In genomic region chr17:29330221-29330620, GRCm38 (mm10) we compare ENCODE assay signal across 10 mouse cellular contexts. TPM values are rescaled to one million over a fixed set of nuclear protein-coding genes. Genes with fewer than 3 reads are reported as not detected.
DNase-seq lines count a peak whose midpoint lies in the region; ATAC-seq lines count a peak whose summit lies in the region.
"Had no signal": no experiment of that assay in that cellular context is flagged by ENCODE, and none has a peak within 500 bp of the region (broad histone marks: within the 10 kb centered on the region; RNA-seq: fewer than 3 reads in every experiment).

No protein-coding gene starts in this region.

- H3K27me3 ChIP-seq in hindbrain, embryonic 13.5 days, result 0 out of 2 replicates have a peak, but pooled peaks cover 10% of the 10 kb centered on the region
- H3K27me3 ChIP-seq in hindbrain, embryonic 10.5 days (ENCODE audit: insufficient read depth, poor library complexity, severe bottlenecking), result peaks cover 36% of the 10 kb centered on the region

- H3K36me3 ChIP-seq in hindbrain, embryonic 13.5 days, result peaks cover 49% of the 10 kb centered on the region
- peaks cover 59% of the 10 kb centered on the region for H3K36me3 ChIP-seq in hindbrain, embryonic 10.5 days

- H3K9ac ChIP-seq in hindbrain, embryonic 13.5 days, result no peak overlapping the region
- H3K9ac ChIP-seq: liver, embryonic 13.5 days had no signal

- WGBS in hindbrain, embryonic 13.5 days, result 84% methylated on average over 3 of the region's 3 CpGs
- WGBS in hindbrain, embryonic 10.5 days, result 84% methylated on average over 3 of the region's 3 CpGs

- H3K4me1 ChIP-seq in hindbrain, embryonic 13.5 days (replicated peaks), result peaks cover 48% of the 10 kb centered on the region
- peaks cover 37% of the 10 kb centered on the region for H3K4me1 ChIP-seq in hindbrain, embryonic 10.5 days (replicated peaks)

- no peaks in the 10 kb centered on the region for H3K9me3 ChIP-seq in hindbrain, embryonic 13.5 days
- H3K9me3 ChIP-seq in hindbrain, embryonic 10.5 days, result no peaks in the 10 kb centered on the region
- H3K9me3 ChIP-seq: liver, embryonic 13.5 days had no signal

- DNase-seq in cerebellum, adult 9-11 months, result peak; percentile 32
- DNase-seq in cerebellum, adult 11-12 months, result no peak
- no peak for DNase-seq in hindbrain, embryonic 10.5 days (ENCODE audit: low spot score)
- peak; percentile 12 for DNase-seq in urinary bladder, adult 2 months (ENCODE audit: low spot score)
- DNase-seq in urinary bladder, postnatal 36 days (ENCODE audit: low spot score in 2 of 2), result no peak
- DNase-seq in right cerebral cortex, adult 2 months (ENCODE audit: low spot score in 2 of 2), result no peak
- DNase-seq in adrenal gland, postnatal 4 days (ENCODE audit: low spot score in 2 of 2), result no peak
- DNase-seq: liver, embryonic 13.5 days; lung, postnatal 36 days had no signal

- H3K27ac ChIP-seq in hindbrain, embryonic 13.5 days, result peak overlapping the region; percentile 76
- no peak overlapping the region for H3K27ac ChIP-seq in hindbrain, embryonic 10.5 days
- H3K27ac ChIP-seq: liver, embryonic 13.5 days had no signal

- no peak overlapping the region for H3K4me2 ChIP-seq in hindbrain, embryonic 13.5 days
- H3K4me2 ChIP-seq: liver, embryonic 13.5 days had no signal

- no peak overlapping the region for H3K4me3 ChIP-seq in hindbrain, embryonic 13.5 days
- no peak overlapping the region for H3K4me3 ChIP-seq in hindbrain, embryonic 10.5 days
- H3K4me3 ChIP-seq: liver, embryonic 13.5 days had no signal

- no peak for ATAC-seq in hindbrain, embryonic 13.5 days (ENCODE audit: low FRiP score)

RNA-seq across cellular contexts. Expression of gene Pi16, which starts 12.7 kb away (rescaled TPM):
- 1.3 and 2.0 TPM in 2 replicates for polyA plus RNA-seq in hindbrain, embryonic 13.5 days (2015; fragmentation: Nextera tagmentation; extraction: Ambion mirVana)
- polyA plus RNA-seq in hindbrain, embryonic 10.5 days (2016; fragmentation: Nextera tagmentation; extraction: Ambion mirVana), result 0.71 and 1.1 TPM in 2 replicates
- polyA plus RNA-seq in urinary bladder, adult 2 months (2012; rRNA removed), result 405 and 508 TPM in 2 replicates
- 10 to 100 TPM; 11.3 to 13.3 TPM for total RNA-seq in adrenal gland, postnatal 4 days (2021)

RNA-seq across cellular contexts. Expression of gene Mtch1, which starts 17.5 kb away (rescaled TPM):
- polyA plus RNA-seq in hindbrain, embryonic 13.5 days (2015; fragmentation: Nextera tagmentation; extraction: Ambion mirVana), result 423 TPM in 2 replicates
- 338 and 391 TPM in 2 replicates for polyA plus RNA-seq in hindbrain, embryonic 10.5 days (2016; fragmentation: Nextera tagmentation; extraction: Ambion mirVana)
- polyA plus RNA-seq in urinary bladder, adult 2 months (2012; rRNA removed), result 263 and 279 TPM in 2 replicates
- total RNA-seq in adrenal gland, postnatal 4 days (2021), result 100 to 1,000 TPM; 309 to 341 TPM

RNA-seq across cellular contexts. Expression of gene Fgd2, which starts 30.5 kb away (rescaled TPM):
- polyA plus RNA-seq in hindbrain, embryonic 13.5 days (2015; fragmentation: Nextera tagmentation; extraction: Ambion mirVana), result 3.8 and 5.3 TPM in 2 replicates
- 5.9 and 7.5 TPM in 2 replicates for polyA plus RNA-seq in hindbrain, embryonic 10.5 days (2016; fragmentation: Nextera tagmentation; extraction: Ambion mirVana)
- polyA plus RNA-seq in urinary bladder, adult 2 months (2012; rRNA removed), result 19.0 and 26.4 TPM in 2 replicates
- total RNA-seq in adrenal gland, postnatal 4 days (2021), result 1 to 10 TPM; 5.6 to 6.5 TPM

Comparison
In these comparisons a context has a peak if more than half of its experiments do, and no peak if none do; other contexts are left out.
1. DNase-seq: peak in cerebellum, adult 9-11 months (single experiment) and urinary bladder, adult 2 months (single experiment); none in cerebellum, adult 11-12 months (single experiment), hindbrain, embryonic 10.5 days (single experiment), urinary bladder, postnatal 36 days (0 of 2), right cerebral cortex, adult 2 months (0 of 2) and adrenal gland, postnatal 4 days (0 of 2).
2. RNA of gene Pi16, which starts 12.7 kb away (polyA plus RNA-seq): 405 to 508 TPM in urinary bladder, adult 2 months; 1.3 to 2.0 TPM in hindbrain, embryonic 13.5 days and 0.71 to 1.1 TPM in hindbrain, embryonic 10.5 days; every median in the first group is over 100 times any median in the second.